Mouse (Mus musculus): Measurements from ENCODE around the gene Patj. TPM values are rescaled to one million over a fixed set of nuclear protein-coding genes. Genes with fewer than 3 reads are reported as not detected.

Gene Patj
- polyA plus RNA-seq, 1 experiment from 2014 or later: 2.8 TPM

DNA sequence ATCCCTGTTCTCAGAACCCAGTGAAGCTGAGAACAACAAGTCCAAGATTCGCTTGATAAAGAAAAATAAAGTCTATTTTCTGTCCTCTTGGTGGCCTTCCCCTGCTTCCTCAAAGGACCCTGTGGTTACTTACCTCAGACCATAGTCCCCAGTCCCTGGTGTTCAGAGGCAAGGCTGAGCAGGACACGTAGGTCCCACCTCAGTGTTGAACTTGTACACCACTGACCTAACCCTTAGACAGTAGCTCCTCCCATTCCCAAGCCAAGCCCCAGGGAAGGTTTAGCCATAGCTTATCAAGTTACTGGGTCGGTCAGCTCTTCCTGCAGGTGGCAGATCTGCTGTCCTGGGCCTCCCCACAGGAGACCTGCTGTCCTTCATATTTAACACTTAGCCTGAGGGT, 303.3 kb downstream of the Patj start:
- TF ChIP-seq EP300 (IDR thresholded peaks at IDR 0.05; ENCODE audit: low read depth) (no peak), CTCF (IDR thresholded peaks at IDR 0.05; ENCODE audit: low read depth) (no peak)
- Histone ChIP-seq H3K27me3 (ENCODE audit: insufficient read depth, low read length) (no peaks in the 10 kb centered on the region), H3K36me3 (replicated peaks; ENCODE audit: insufficient read depth, low read length) (no peaks in the 10 kb centered on the region), H3K4me2 (ENCODE audit: low read depth, low read length) (no peak overlapping the region), H3K4me1 (ENCODE audit: insufficient read depth) (no peaks in the 10 kb centered on the region), H3K4me3 (ENCODE audit: low read depth, low read length) (no peak overlapping the region), H3K27ac (ENCODE audit: low read depth) (no peak overlapping the region), H3K9ac (replicated peaks) (no peak overlapping the region), H3K9me3 (ENCODE audit: low read length) (no peaks in the 10 kb centered on the region)
- no peak for ATAC-seq
- DNase-seq: no peak
- 24% methylated on average over 3 of the region's 3 CpGs for WGBS (ENCODE audit: insufficient replicate concordance)

DNA sequence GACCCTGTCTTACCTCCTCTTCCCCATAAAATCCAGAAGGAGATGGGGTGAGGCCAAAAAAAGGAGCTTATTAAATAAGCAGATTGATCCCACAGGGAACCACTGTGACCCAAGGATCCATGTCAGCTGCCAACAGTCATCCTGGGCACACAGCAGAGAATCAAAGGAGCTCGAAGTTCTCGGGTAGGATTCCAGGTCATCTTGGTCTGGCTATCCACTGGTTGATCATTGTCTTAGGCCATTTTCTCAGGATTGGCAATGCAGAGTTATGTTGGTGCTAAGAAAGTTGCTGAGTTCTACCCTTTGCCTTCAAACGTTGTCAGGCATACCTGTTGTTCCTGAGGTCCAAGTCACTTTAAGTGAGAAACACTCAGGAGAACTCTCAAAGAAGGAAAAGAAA, 304.6 kb downstream of the Patj start:
- TF ChIP-seq CTCF (IDR thresholded peaks at IDR 0.05; ENCODE audit: low read depth) (no peak), EP300 (IDR thresholded peaks at IDR 0.05; ENCODE audit: low read depth) (no peak)
- Histone ChIP-seq H3K27ac (ENCODE audit: low read depth) (no peak overlapping the region), H3K4me1 (ENCODE audit: insufficient read depth) (no peaks in the 10 kb centered on the region), H3K9me3 (ENCODE audit: low read length) (no peaks in the 10 kb centered on the region), H3K9ac (replicated peaks) (no peak overlapping the region), H3K36me3 (replicated peaks; ENCODE audit: insufficient read depth, low read length) (no peaks in the 10 kb centered on the region), H3K27me3 (ENCODE audit: insufficient read depth, low read length) (no peaks in the 10 kb centered on the region), H3K4me2 (ENCODE audit: low read depth, low read length) (no peak overlapping the region), H3K4me3 (ENCODE audit: low read depth, low read length) (no peak overlapping the region)
- DNase-seq: no peak
- no peak for ATAC-seq
- 74% methylated on average over 3 of the region's 3 CpGs for WGBS (ENCODE audit: insufficient replicate concordance)

- H3K27me3 ChIP-seq (ENCODE audit: insufficient read depth, low read length): no peaks in the 10 kb centered on the region
- ATAC-seq: no peak
- no peaks in the 10 kb centered on the region for H3K36me3 ChIP-seq (replicated peaks; ENCODE audit: insufficient read depth, low read length)
- TF ChIP-seq EP300 (IDR thresholded peaks at IDR 0.05; ENCODE audit: low read depth): no peak
- peak; percentile 86 for TF ChIP-seq CTCF (IDR thresholded peaks at IDR 0.05; ENCODE audit: low read depth)
- no peak overlapping the region for H3K4me3 ChIP-seq (ENCODE audit: low read depth, low read length)
- H3K9ac ChIP-seq (replicated peaks): no peak overlapping the region
- no peak overlapping the region for H3K27ac ChIP-seq (ENCODE audit: low read depth)
- H3K9me3 ChIP-seq (ENCODE audit: low read length): no peaks in the 10 kb centered on the region
- H3K4me2 ChIP-seq (ENCODE audit: low read depth, low read length): no peak overlapping the region
- DNase-seq: peak; percentile 65
- 33% methylated on average over 12 of the region's 12 CpGs for WGBS (ENCODE audit: insufficient replicate concordance)
- no peaks in the 10 kb centered on the region for H3K4me1 ChIP-seq (ENCODE audit: insufficient read depth)
Observed at GRCm38 (mm10) chr4:98702201-98702894, 306.8 kb downstream of the Patj start.

- no peak overlapping the region for H3K9ac ChIP-seq (replicated peaks)
- no peak overlapping the region for H3K27ac ChIP-seq (ENCODE audit: low read depth)
- no peaks in the 10 kb centered on the region for H3K9me3 ChIP-seq (ENCODE audit: low read length)
- H3K36me3 ChIP-seq (replicated peaks; ENCODE audit: insufficient read depth, low read length): no peaks in the 10 kb centered on the region
- DNase-seq: no peak
- WGBS (ENCODE audit: insufficient replicate concordance): 86% methylated on average over 8 of the region's 8 CpGs
- TF ChIP-seq CTCF (IDR thresholded peaks at IDR 0.05; ENCODE audit: low read depth) (no peak), EP300 (IDR thresholded peaks at IDR 0.05; ENCODE audit: low read depth) (no peak)
- no peak for ATAC-seq
- no peak overlapping the region for H3K4me2 ChIP-seq (ENCODE audit: low read depth, low read length)
- H3K4me1 ChIP-seq (ENCODE audit: insufficient read depth): no peaks in the 10 kb centered on the region
- no peaks in the 10 kb centered on the region for H3K27me3 ChIP-seq (ENCODE audit: insufficient read depth, low read length)
- no peak overlapping the region for H3K4me3 ChIP-seq (ENCODE audit: low read depth, low read length)
Observed at GRCm38 (mm10) chr4:98710891-98711290, 315.3 kb downstream of the Patj start.

DNA sequence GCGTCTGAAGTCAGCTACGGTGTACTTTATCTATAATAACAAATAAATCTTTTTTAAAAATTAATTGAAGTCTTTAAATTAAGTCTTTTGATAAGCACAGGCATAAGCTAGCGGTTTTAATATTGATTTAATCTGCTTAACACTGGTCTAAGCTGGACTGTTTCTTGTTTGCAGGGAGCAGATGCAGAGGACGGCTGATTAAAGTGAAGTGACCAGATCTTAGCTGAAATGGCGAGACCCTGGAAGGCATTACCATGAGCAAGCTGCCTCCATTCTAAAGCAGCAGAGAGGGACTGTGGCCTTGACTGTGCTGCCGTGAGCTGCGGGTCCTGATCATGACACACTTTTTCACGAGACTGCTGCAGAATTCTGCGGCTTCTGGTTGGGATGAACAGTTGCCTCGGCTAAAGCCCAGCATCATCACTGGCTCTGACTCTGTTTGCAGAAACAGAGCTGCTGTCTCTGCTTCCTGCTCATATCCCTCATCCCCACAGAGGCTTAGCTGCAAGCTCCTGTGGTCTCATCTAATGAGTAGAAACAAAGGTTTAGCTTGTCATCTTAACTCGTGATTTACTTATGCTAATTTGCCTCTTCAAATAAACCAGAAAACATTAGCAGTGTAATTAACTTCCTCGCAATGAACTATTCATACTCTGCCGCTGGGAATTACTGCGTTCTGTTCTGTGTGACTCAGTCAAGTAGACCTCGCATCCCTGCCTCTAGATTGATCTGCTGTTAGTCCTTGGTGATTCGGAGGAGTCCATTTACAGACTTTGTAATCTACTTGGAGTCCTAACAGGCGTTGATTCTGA, 322.4 kb downstream of the Patj start:
- no peak overlapping the region for H3K4me2 ChIP-seq (ENCODE audit: low read depth, low read length)
- no peak for TF ChIP-seq CTCF (IDR thresholded peaks at IDR 0.05; ENCODE audit: low read depth)
- TF ChIP-seq EP300 (IDR thresholded peaks at IDR 0.05; ENCODE audit: low read depth): no peak
- ATAC-seq (no peak), DNase-seq (no peak)
- H3K9me3 ChIP-seq (ENCODE audit: low read length): no peaks in the 10 kb centered on the region
- H3K27ac ChIP-seq (ENCODE audit: low read depth): no peak overlapping the region
- 78% methylated on average over 17 of the region's 17 CpGs for WGBS (ENCODE audit: insufficient replicate concordance)
- H3K4me1 ChIP-seq (ENCODE audit: insufficient read depth): no peaks in the 10 kb centered on the region
- H3K27me3 ChIP-seq (ENCODE audit: insufficient read depth, low read length): no peaks in the 10 kb centered on the region
- no peaks in the 10 kb centered on the region for H3K36me3 ChIP-seq (replicated peaks; ENCODE audit: insufficient read depth, low read length)
- H3K9ac ChIP-seq (replicated peaks): no peak overlapping the region
- H3K4me3 ChIP-seq (ENCODE audit: low read depth, low read length): no peak overlapping the region

- WGBS (ENCODE audit: insufficient replicate concordance): 76% methylated on average over 10 of the region's 10 CpGs
- H3K9me3 ChIP-seq (ENCODE audit: low read length): no peaks in the 10 kb centered on the region
- no peak overlapping the region for H3K4me3 ChIP-seq (ENCODE audit: low read depth, low read length)
- no peak overlapping the region for H3K27ac ChIP-seq (ENCODE audit: low read depth)
- no peaks in the 10 kb centered on the region for H3K27me3 ChIP-seq (ENCODE audit: insufficient read depth, low read length)
- TF ChIP-seq EP300 (IDR thresholded peaks at IDR 0.05; ENCODE audit: low read depth): no peak
- TF ChIP-seq CTCF (IDR thresholded peaks at IDR 0.05; ENCODE audit: low read depth): no peak
- DNase-seq: no peak
- no peak overlapping the region for H3K4me2 ChIP-seq (ENCODE audit: low read depth, low read length)
- H3K36me3 ChIP-seq (replicated peaks; ENCODE audit: insufficient read depth, low read length): no peaks in the 10 kb centered on the region
- H3K4me1 ChIP-seq (ENCODE audit: insufficient read depth): no peaks in the 10 kb centered on the region
- no peak overlapping the region for H3K9ac ChIP-seq (replicated peaks)
- no peak for ATAC-seq
Observed at GRCm38 (mm10) chr4:98718547-98718917, 322.9 kb downstream of the Patj start.

Measured in liver, postnatal 0 days (tissue).